Mouse (Mus musculus) intestine, postnatal 0 days (tissue): ENCODE data around the gene Themis2. TPM values are rescaled to one million over a fixed set of nuclear protein-coding genes. Genes with fewer than 3 reads are reported as not detected.

Experiments used
- ATAC-seq: fragments of 200-750 bp; cut with Nextera tagmentation; 2 replicates; pipeline ENCODE4 v1.8.0; 2017; ENCODE audit warnings: mild to moderate bottlenecking, moderate TSS enrichment, moderate library complexity
- H3K27ac ChIP-seq: fragments of 300-500 bp; sonication (generic); 2 replicates; pipeline ENCODE4 v1.5.1; 2014; ENCODE audit warnings: mild to moderate bottlenecking, low read depth, low read length, moderate library complexity
- H3K27me3 ChIP-seq: fragments of 300-500 bp; sonication (generic); replicated peaks from 2 replicates; pipeline ENCODE4 v1.6.1; 2014; ENCODE audit warnings: low read length, mixed read lengths; ENCODE audit not compliant: control insufficient read depth, insufficient read depth
- H3K36me3 ChIP-seq: fragments of 300-500 bp; sonication (generic); 2 replicates; pipeline ENCODE4 v1.6.1; 2014; ENCODE audit warnings: mild to moderate bottlenecking, moderate library complexity; ENCODE audit not compliant: control insufficient read depth, insufficient read depth
- H3K4me1 ChIP-seq: fragments of 300-500 bp; sonication (generic); replicated peaks from 2 replicates; pipeline ENCODE4 v1.6.1; 2014; ENCODE audit warnings: antibody characterized with exemption, low read length, mixed read lengths; ENCODE audit not compliant: control insufficient read depth, insufficient read depth
- H3K4me2 ChIP-seq: fragments of 300-500 bp; sonication (generic); replicated peaks from 2 replicates; pipeline ENCODE4 v1.6.1; 2014; ENCODE audit warnings: low read depth, mild to moderate bottlenecking, moderate library complexity
- H3K4me3 ChIP-seq: fragments of 300-500 bp; sonication (generic); 2 replicates; pipeline ENCODE4 v1.5.1; 2014; ENCODE audit warnings: low read depth, low read length
- H3K9ac ChIP-seq: fragments of 300-500 bp; sonication (generic); 2 replicates; pipeline ENCODE4 v1.6.1; 2014; ENCODE audit warnings: mild to moderate bottlenecking, low read depth, low read length
- H3K9me3 ChIP-seq: fragments of 300-500 bp; sonication (generic); 2 replicates; pipeline ENCODE4 v1.6.1; 2016; ENCODE audit warnings: mixed run types; ENCODE audit not compliant: control insufficient read depth
- CTCF ChIP-seq: sonication (generic); IDR thresholded peaks from 2 replicates; pipeline ENCODE4 v1.5.1; 2016; ENCODE audit warnings: low read depth, mild to moderate bottlenecking, control low read depth, antibody characterized with exemption, moderate library complexity
- WGBS: fragments of 180-500 bp; shearing (Covaris S2); extraction: QIAGEN DNeasy Blood & Tissue Kit; methylation state at CpG from one replicate; pipeline ENCODE4 v1.1.7; 2014; 5-methylcytosine and 5-hydroxymethylcytosine counted together
- polyA plus RNA-seq: library from polyadenylated mRNA; unstranded; fragments of >200 nt; fragmentation: Nextera tagmentation; extraction: Ambion mirVana; gene quantifications from 2 replicates; pipeline ENCODE4 v1.2.1, GENCODE M21; 2015

Gene Themis2
- 1.3 and 1.4 TPM in 2 replicates for polyA plus RNA-seq

DNA sequence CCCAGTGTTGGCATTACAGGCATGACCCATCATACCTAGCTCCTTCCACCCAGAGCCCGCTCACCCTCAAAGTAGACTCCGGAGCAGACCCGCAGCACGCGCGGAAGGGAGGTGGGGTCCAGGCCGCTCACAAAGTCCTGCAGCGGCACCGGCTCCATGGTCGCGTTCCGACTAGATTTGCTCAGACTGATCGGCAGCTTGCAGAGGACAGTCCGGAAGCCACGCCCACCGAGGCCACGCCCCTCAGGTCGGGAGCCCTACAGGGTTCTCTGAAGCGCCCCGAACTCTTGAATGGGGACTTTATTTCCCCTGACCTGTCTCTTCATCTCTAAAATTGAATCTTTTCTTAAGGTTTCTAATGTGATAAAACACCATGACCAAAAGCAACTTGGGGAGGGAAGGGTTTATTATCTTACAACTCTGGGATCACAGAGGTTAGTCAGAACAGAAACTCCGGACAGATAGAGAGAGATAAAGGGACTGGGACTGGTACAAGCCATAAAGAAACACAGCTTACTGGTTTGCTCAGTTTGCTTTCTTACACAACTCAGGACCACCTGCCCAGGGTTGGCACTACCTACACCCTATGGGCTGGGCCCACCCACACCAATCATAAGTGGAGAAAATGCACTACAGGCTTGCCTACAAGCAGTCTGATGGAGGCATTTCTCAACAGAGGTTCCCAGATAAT lies at the start of gene Themis2:
TSS of gene Themis2 (minus strand) at position 192 of the 691 bp plus-strand sequence.
- peaks cover 9% of the 10 kb centered on the region; the same call in 1 of the 2 replicates for H3K27me3 ChIP-seq
- TF ChIP-seq CTCF: no peak
- H3K27ac ChIP-seq: no peak within 1 kb of the TSS
- H3K4me3 ChIP-seq: peak within 1 kb of the TSS; percentile 38
- ATAC-seq: no peak
- H3K9ac ChIP-seq: no peak within 1 kb of the TSS
- H3K9me3 ChIP-seq: no peaks in the 10 kb centered on the region
- no peaks in the 10 kb centered on the region for H3K36me3 ChIP-seq
- 0 out of 2 replicates have a peak, but pooled peaks cover 4% of the 10 kb centered on the region for H3K4me1 ChIP-seq
- H3K4me2 ChIP-seq: peak within 1 kb of the TSS; percentile 79
- under 1% methylated on average over 21 of the region's 21 CpGs for WGBS

DNA sequence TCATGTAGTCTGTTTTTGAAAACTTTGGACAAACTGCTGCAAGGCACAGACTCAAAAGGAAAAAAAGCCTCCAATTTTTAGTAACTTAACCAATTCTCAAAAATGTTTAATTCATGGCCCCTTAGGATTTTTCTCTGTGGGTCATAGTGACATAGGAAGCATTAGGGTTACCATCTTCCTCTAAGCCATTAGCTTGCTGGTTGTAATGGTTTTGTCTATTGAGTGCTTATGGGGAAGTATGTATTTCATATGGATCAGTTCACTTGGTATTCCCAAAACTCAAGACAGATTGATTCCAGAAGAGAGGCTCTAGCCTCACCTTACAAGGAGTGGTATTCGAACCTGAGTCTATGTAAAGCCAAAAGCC lies 47.5 kb upstream of the Themis2 start:
- Histone ChIP-seq H3K4me3 (no peak overlapping the region), H3K9ac (no peak overlapping the region), H3K36me3 (peaks cover 21% of the 10 kb centered on the region), H3K4me2 (peak overlapping the region; percentile 81), H3K9me3 (no peaks in the 10 kb centered on the region), H3K27ac (no peak overlapping the region), H3K4me1 (0 out of 2 replicates have a peak, but pooled peaks cover 3% of the 10 kb centered on the region), H3K27me3 (no peaks in the 10 kb centered on the region)
- ATAC-seq: no peak
- 94% methylated on average over 1 of the region's 1 CpGs for WGBS
- TF ChIP-seq CTCF: no peak

GRCm38 (mm10) chr4:132842970-132843704 lies 47.0 kb upstream of the Themis2 start, which contains the start of gene Ppp1r8:
Gene Ppp1r8 (minus strand): TSS chr4:132843169.
- peak within 1 kb of the TSS; percentile 81 for H3K4me2 ChIP-seq
- WGBS: 1% methylated on average over 40 of the region's 40 CpGs
- ATAC-seq: peak; percentile 97

GRCm38 (mm10) chr4:132842281-132842906 lies 46.2 kb upstream of the Themis2 start:
- Histone ChIP-seq H3K4me1 (0 out of 2 replicates have a peak, but pooled peaks cover 3% of the 10 kb centered on the region), H3K4me3 (peak overlapping the region; percentile 68), H3K27me3 (no peaks in the 10 kb centered on the region), H3K4me2 (peak overlapping the region; percentile 81), H3K9me3 (no peaks in the 10 kb centered on the region), H3K36me3 (peaks cover 27% of the 10 kb centered on the region), H3K9ac (peak overlapping the region; percentile 56), H3K27ac (0 out of 2 replicates have a peak overlapping the region, but pooled peaks have one; percentile 11)
- no peak; the same call in 1 of the 2 replicates for ATAC-seq
- no peak for TF ChIP-seq CTCF
- under 1% methylated on average over 30 of the region's 30 CpGs for WGBS

More at GRCm38 (mm10) chr4:132842970-132843704, 47.0 kb upstream of the Themis2 start, which contains the start of gene Ppp1r8:
- peaks cover 22% of the 10 kb centered on the region for H3K36me3 ChIP-seq
- no peaks in the 10 kb centered on the region for H3K27me3 ChIP-seq
- H3K4me3 ChIP-seq: peak within 1 kb of the TSS; percentile 68
- no peaks in the 10 kb centered on the region for H3K9me3 ChIP-seq
- 0 out of 2 replicates have a peak, but pooled peaks cover 3% of the 10 kb centered on the region for H3K4me1 ChIP-seq
- H3K9ac ChIP-seq: peak within 1 kb of the TSS; percentile 56
- TF ChIP-seq CTCF: peak; percentile 74
- 0 out of 2 replicates have a peak within 1 kb of the TSS, but pooled peaks have one; percentile 11 for H3K27ac ChIP-seq

DNA sequence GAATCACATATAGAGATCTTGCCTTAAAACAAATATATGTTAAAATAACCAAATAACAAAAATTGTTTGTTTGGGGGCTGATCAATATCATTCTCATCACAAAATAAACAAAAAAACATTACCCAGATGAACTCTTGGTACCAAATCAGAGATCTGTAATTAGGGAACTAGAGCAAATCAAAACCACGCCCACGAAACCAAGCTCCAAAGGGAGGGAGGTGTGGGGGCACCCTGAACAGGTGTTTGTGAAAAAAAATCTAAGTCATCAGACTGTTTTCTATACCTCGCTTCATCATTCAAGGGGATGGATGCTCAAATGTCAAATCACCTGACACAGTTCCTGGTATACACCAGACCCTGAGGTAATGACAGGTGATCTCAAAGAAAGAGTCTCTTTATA lies 45.3 kb upstream of the Themis2 start:
- H3K27ac ChIP-seq: no peak overlapping the region
- no peaks in the 10 kb centered on the region for H3K27me3 ChIP-seq
- peak overlapping the region; percentile 81; the same call in 1 of the 2 replicates for H3K4me2 ChIP-seq
- peaks cover 36% of the 10 kb centered on the region for H3K36me3 ChIP-seq
- 0 out of 2 replicates have a peak, but pooled peaks cover 3% of the 10 kb centered on the region for H3K4me1 ChIP-seq
- whole genome bisulfite sequencing: 60% methylated on average over 3 of the region's 3 CpGs
- H3K9ac ChIP-seq: no peak overlapping the region
- no peak for ATAC-seq
- no peak overlapping the region for H3K4me3 ChIP-seq
- no peak for TF ChIP-seq CTCF
- H3K9me3 ChIP-seq: no peaks in the 10 kb centered on the region
